Comparison of ENCODE assay signal across 32 mouse cellular contexts in the genomic region with DNA sequence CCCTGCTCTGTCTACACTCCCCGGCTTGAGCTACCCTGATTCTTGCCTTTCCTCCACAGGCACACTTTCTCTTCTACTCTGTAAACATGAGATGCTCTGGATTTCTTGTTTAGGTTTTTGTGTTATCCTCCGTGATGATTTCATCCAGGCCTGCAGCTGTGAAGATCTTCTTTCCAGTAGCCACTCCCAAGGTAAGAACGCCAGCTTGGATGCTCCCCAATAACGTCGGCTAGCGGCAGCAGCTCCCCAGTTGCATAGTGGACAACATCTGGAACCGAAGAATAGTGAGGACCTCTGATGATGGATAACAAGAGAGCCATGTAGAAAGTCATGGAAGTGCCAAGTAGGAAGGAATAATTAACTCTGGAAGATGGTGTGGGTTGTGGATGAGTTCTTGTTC. TPM values are rescaled to one million over a fixed set of nuclear protein-coding genes. Genes with fewer than 3 reads are reported as not detected.
DNase-seq lines count a peak whose midpoint lies in the region; ATAC-seq lines count a peak whose summit lies in the region.
"Had no signal": no experiment of that assay in that cellular context is flagged by ENCODE, and none has a peak within 500 bp of the region (broad histone marks: within the 10 kb centered on the region; RNA-seq: fewer than 3 reads in every experiment).

No protein-coding gene starts in this region.

- H3K4me3 ChIP-seq in kidney, embryonic 16.5 days (ENCODE audit: low read length): no peak overlapping the region
- H3K4me3 ChIP-seq: embryonic facial prominence, embryonic 13.5 days; erythroblast, embryonic 14.5 days; forebrain, embryonic 12.5 days; heart, embryonic 13.5 days; hindbrain, embryonic 15.5 days; kidney, embryonic 15.5 days; layer of hippocampus, adult 2 months; limb, embryonic 13.5 days; lung, embryonic 15.5 days; neural tube, embryonic 13.5 days had no signal

- ATAC-seq in monocyte, adult 5-6 weeks (replicated peaks; ENCODE audit: insufficient number of reproducible peaks, low FRiP score, low TSS enrichment, poor library complexity, severe bottlenecking): no peak
- ATAC-seq in kidney, embryonic 16.5 days (ENCODE audit: low FRiP score, low TSS enrichment): no peak
- ATAC-seq: inflammation-experienced regulatory T-cells, adult 6 months; Patski had no signal

- H3K27me3 ChIP-seq in kidney, embryonic 16.5 days (ENCODE audit: insufficient read depth, low read length): no peaks in the 10 kb centered on the region
- H3K27me3 ChIP-seq: embryonic facial prominence, embryonic 13.5 days; forebrain, embryonic 12.5 days; heart, embryonic 13.5 days; hindbrain, embryonic 15.5 days; kidney, embryonic 15.5 days; limb, embryonic 13.5 days; lung, embryonic 15.5 days; Patski had no signal

- no peak overlapping the region for H3K27ac ChIP-seq in kidney, embryonic 16.5 days (ENCODE audit: low read length)
- H3K27ac ChIP-seq: embryonic facial prominence, embryonic 13.5 days; forebrain, embryonic 12.5 days; heart, embryonic 13.5 days; hindbrain, embryonic 15.5 days; kidney, embryonic 15.5 days; layer of hippocampus, adult 2 months; limb, embryonic 13.5 days; lung, embryonic 15.5 days; neural tube, embryonic 13.5 days had no signal

- peak; percentile 23 for DNase-seq in heart, adult 18-20 months
- DNase-seq in heart, postnatal 25 days (ENCODE audit: low spot score): no peak
- peak; percentile 61 for DNase-seq in gastrocnemius, adult 18-20 months (ENCODE audit: low spot score)
- peak; percentile 49 for DNase-seq in gastrocnemius, postnatal 10 days
- DNase-seq in heart, postnatal 10 days: peak; percentile 22 to 35
- DNase-seq in lung, postnatal 36 days: no peak
- DNase-seq: adrenal gland, postnatal 14 days; cerebellum, adult 18-20 months; cerebellum, postnatal 10 days; kidney, adult 11 months; kidney, postnatal 36 days; thymus, postnatal 4 days had no signal

- H3K4me2 ChIP-seq in kidney, embryonic 16.5 days (replicated peaks; ENCODE audit: low read depth, low read length): no peak overlapping the region
- H3K4me2 ChIP-seq: embryonic facial prominence, embryonic 13.5 days; forebrain, embryonic 12.5 days; heart, embryonic 13.5 days; hindbrain, embryonic 15.5 days; kidney, embryonic 15.5 days; limb, embryonic 13.5 days; liver, embryonic 11.5 days; lung, embryonic 15.5 days; midbrain, embryonic 11.5 days; neural tube, embryonic 13.5 days had no signal

- H3K9ac ChIP-seq in kidney, embryonic 16.5 days (replicated peaks; ENCODE audit: low read length): no peak overlapping the region
- H3K9ac ChIP-seq: embryonic facial prominence, embryonic 13.5 days; forebrain, embryonic 12.5 days; heart, embryonic 13.5 days; hindbrain, embryonic 15.5 days; kidney, embryonic 15.5 days; limb, embryonic 13.5 days; lung, embryonic 15.5 days; neural tube, embryonic 13.5 days had no signal

- H3K36me3 ChIP-seq in kidney, embryonic 16.5 days (ENCODE audit: insufficient read depth, low read length): no peaks in the 10 kb centered on the region
- H3K36me3 ChIP-seq: embryonic facial prominence, embryonic 13.5 days; forebrain, embryonic 12.5 days; heart, embryonic 13.5 days; hindbrain, embryonic 15.5 days; kidney, embryonic 15.5 days; limb, embryonic 13.5 days; lung, embryonic 15.5 days; neural tube, embryonic 13.5 days had no signal

- intact Hi-C loops in heart, postnatal 25 days (cut with DNase I): no loop called here
- intact Hi-C loops in heart, postnatal 10 days (cut with DNase I): no loop called here

- 91% methylated on average over 7 of the region's 7 CpGs for WGBS in kidney, embryonic 16.5 days

- no peaks in the 10 kb centered on the region for H3K9me3 ChIP-seq in kidney, embryonic 16.5 days (ENCODE audit: low read length)
- H3K9me3 ChIP-seq: embryonic facial prominence, embryonic 13.5 days; forebrain, embryonic 12.5 days; heart, embryonic 13.5 days; hindbrain, embryonic 15.5 days; kidney, embryonic 15.5 days; limb, embryonic 13.5 days; lung, embryonic 15.5 days; neural tube, embryonic 13.5 days had no signal

- no peaks in the 10 kb centered on the region for H3K4me1 ChIP-seq in kidney, embryonic 16.5 days (ENCODE audit: insufficient read depth, low read length)
- H3K4me1 ChIP-seq: kidney, embryonic 15.5 days; limb, embryonic 13.5 days; lung, embryonic 15.5 days had no signal

RNA-seq across cellular contexts. Expression of a gene that starts 16.8 kb away (rescaled TPM):
- total RNA-seq in heart, adult 18-20 months (2021): not detected
- not detected for total RNA-seq in heart, postnatal 25 days (2021)
- not detected for total RNA-seq in gastrocnemius, adult 18-20 months (2021)
- under 1 TPM in 1 of 2 experiments, not detected in 1; 0.38 TPM for total RNA-seq in gastrocnemius, postnatal 10 days (2021)
- not detected for total RNA-seq in heart, postnatal 10 days (2021)
- total RNA-seq in monocyte, adult 5-6 weeks (2017): 1.0 to 3.3 TPM (median 2.3 TPM) in 3 replicates
- 0.11 and 0.26 TPM in 2 replicates for polyA plus RNA-seq in kidney, embryonic 16.5 days (2015; fragmentation: Nextera tagmentation; extraction: Ambion mirVana)
- total RNA-seq: adrenal gland, postnatal 14 days; heart, postnatal 36 days; MEL; midbrain, postnatal 0 days had no signal
- polyA plus RNA-seq: erythroblast, embryonic 14.5 days; inflammation-experienced regulatory T-cells, adult 6 months; liver, embryonic 11.5 days; lung, embryonic 15.5 days; Patski; thymus, postnatal 0 days had no signal

Comparison
In these comparisons a context has a peak if more than half of its experiments do, and no peak if none do; other contexts are left out.
1. DNase-seq: peak in heart, adult 18-20 months (2 of 2), gastrocnemius, adult 18-20 months (single experiment), gastrocnemius, postnatal 10 days (single experiment) and heart, postnatal 10 days (2 of 2); none in heart, postnatal 25 days (single experiment) and lung, postnatal 36 days (single experiment).